Mouse (Mus musculus) liver, embryonic 15.5 days (tissue): ENCODE data around the gene Tekt2. TPM values are rescaled to one million over a fixed set of nuclear protein-coding genes. Genes with fewer than 3 reads are reported as not detected.

Source experiments
- ATAC-seq: fragments of 200-750 bp; cut with Nextera tagmentation; 2 replicates; pipeline ENCODE4 v1.8.0; 2017; ENCODE audit warnings: moderate number of reproducible peaks, mild to moderate bottlenecking, moderate library complexity; ENCODE audit not compliant: insufficient read depth
- H3K27ac ChIP-seq: fragments of 300-500 bp; sonication (generic); replicated peaks from 2 replicates; pipeline ENCODE4 v1.5.1; 2015; ENCODE audit warnings: mild to moderate bottlenecking, inconsistent platforms
- H3K27me3 ChIP-seq: fragments of 300-500 bp; sonication (generic); 2 replicates; pipeline ENCODE4 v1.6.1; 2015; ENCODE audit warnings: mild to moderate bottlenecking, inconsistent platforms
- H3K36me3 ChIP-seq: fragments of 300-500 bp; sonication (generic); replicated peaks from 2 replicates; pipeline ENCODE4 v1.6.1; 2015; ENCODE audit warnings: moderate library complexity, mild to moderate bottlenecking, inconsistent platforms
- H3K4me1 ChIP-seq: fragments of 300-500 bp; sonication (generic); replicated peaks from 2 replicates; pipeline ENCODE4 v1.6.1; 2015; ENCODE audit warnings: inconsistent platforms
- H3K4me2 ChIP-seq: fragments of 300-500 bp; sonication (generic); 2 replicates; pipeline ENCODE4 v1.6.1; 2015; ENCODE audit warnings: moderate library complexity, mild to moderate bottlenecking, inconsistent platforms
- H3K4me3 ChIP-seq: fragments of 300-500 bp; sonication (generic); replicated peaks from 2 replicates; pipeline ENCODE4 v1.5.1; 2015; ENCODE audit warnings: mild to moderate bottlenecking, inconsistent platforms
- H3K9ac ChIP-seq: fragments of 300-500 bp; sonication (generic); 2 replicates; pipeline ENCODE4 v1.6.1; 2015; ENCODE audit warnings: moderate library complexity, mild to moderate bottlenecking, inconsistent platforms
- H3K9me3 ChIP-seq: fragments of 300-500 bp; sonication (generic); replicated peaks from 2 replicates; pipeline ENCODE4 v1.6.1; 2016; ENCODE audit warnings: inconsistent platforms
- WGBS: fragments of 180-500 bp; shearing (Covaris S2); methylation state at CpG from one replicate; pipeline ENCODE4 v1.1.7; 2015; ENCODE audit warnings: mixed read lengths; ENCODE audit not compliant: insufficient replicate concordance; 5-methylcytosine and 5-hydroxymethylcytosine counted together
- polyA plus RNA-seq: library from polyadenylated mRNA; unstranded; fragments of >200 nt; fragmentation: Nextera tagmentation; extraction: Ambion mirVana; gene quantifications from 2 replicates; pipeline ENCODE4 v1.2.1, GENCODE M21; 2015

Tekt2 gene
- polyA plus RNA-seq, 1 experiment from 2014 or later: 0.50 TPM

GRCm38 (mm10) chr4:126290314-126290713 is 35.2 kb downstream of the Tekt2 start:
- Histone ChIP-seq H3K4me3 (no peak overlapping the region), H3K9me3 (no peaks in the 10 kb centered on the region), H3K4me2 (no peak overlapping the region), H3K27me3 (peaks cover 69% of the 10 kb centered on the region), H3K36me3 (no peaks in the 10 kb centered on the region), H3K9ac (no peak overlapping the region), H3K4me1 (peaks cover 9% of the 10 kb centered on the region; the same call in 1 of the 2 replicates), H3K27ac (no peak overlapping the region)
- 72% methylated on average over 8 of the region's 8 CpGs for WGBS
- ATAC-seq: no peak

DNA sequence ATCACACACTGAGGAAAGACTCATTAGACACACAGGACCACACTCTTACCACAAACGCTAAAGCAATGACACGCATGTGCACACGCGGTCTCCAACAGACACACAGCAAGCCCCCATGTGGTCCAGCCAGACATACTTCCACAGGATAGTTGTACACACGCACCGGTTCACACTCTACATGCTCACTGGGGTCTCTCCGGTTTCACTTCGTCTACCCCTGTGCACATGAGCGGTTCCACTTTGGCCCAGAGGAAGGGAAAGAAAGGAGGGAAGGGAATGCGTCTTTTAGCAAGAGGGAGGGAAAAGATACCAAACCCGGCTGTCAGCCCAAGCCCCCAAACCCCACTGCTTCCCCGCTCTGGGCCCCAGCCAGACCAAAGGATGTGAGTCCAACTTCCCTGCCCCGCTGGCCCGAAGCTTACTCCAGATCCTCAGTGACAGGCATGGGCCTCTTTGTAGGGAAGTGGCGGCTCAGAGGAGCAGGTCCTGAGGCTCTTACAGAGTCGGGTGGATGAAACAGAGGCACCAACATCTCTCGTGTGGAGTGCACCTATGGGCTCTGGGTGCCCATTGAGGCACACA is 37.3 kb downstream of the Tekt2 start:
- H3K9me3 ChIP-seq: no peaks in the 10 kb centered on the region
- no peak overlapping the region for H3K27ac ChIP-seq
- H3K36me3 ChIP-seq: no peaks in the 10 kb centered on the region
- H3K4me1 ChIP-seq: peaks cover 9% of the 10 kb centered on the region; the same call in 1 of the 2 replicates
- no peak for ATAC-seq
- H3K27me3 ChIP-seq: peaks cover 80% of the 10 kb centered on the region
- WGBS: 24% methylated on average over 17 of the region's 17 CpGs
- H3K9ac ChIP-seq: no peak overlapping the region
- no peak overlapping the region for H3K4me2 ChIP-seq
- H3K4me3 ChIP-seq: no peak overlapping the region

GRCm38 (mm10) chr4:126287302-126287995 is 38.0 kb downstream of the Tekt2 start:
- Histone ChIP-seq H3K27ac (no peak overlapping the region), H3K4me1 (peaks cover 9% of the 10 kb centered on the region; the same call in 1 of the 2 replicates), H3K4me3 (peak overlapping the region; percentile 38; the same call in 1 of the 2 replicates), H3K27me3 (peaks cover 83% of the 10 kb centered on the region), H3K36me3 (no peaks in the 10 kb centered on the region), H3K9me3 (no peaks in the 10 kb centered on the region), H3K9ac (no peak overlapping the region), H3K4me2 (no peak overlapping the region)
- 35% methylated on average over 11 of the region's 11 CpGs for WGBS
- ATAC-seq: no peak

DNA sequence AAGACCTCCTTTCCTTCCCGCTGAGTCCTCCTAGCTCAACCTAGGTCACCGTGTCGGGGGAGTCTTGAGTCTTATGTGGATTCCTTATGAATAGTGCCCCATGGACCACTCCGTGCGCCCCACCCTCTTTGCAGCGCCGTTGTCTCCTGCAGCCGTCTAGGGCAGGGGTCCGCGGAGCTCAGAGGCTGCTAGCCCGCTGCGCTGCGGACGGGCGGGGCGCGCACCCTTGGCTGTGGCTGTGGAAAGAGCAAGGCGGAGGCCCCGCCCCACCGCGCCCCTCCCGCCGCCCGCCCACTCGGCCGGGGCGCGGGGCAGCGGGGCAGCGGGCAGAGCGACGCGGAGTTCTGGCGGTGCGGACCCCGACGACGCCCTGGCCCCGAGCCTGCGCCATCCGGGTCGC is 39.0 kb downstream of the Tekt2 start, which contains the start of gene Col8a2:
TSS of gene Col8a2 (plus strand) at position 302 of the 400 bp plus-strand sequence.
- Histone ChIP-seq H3K36me3 (no peaks in the 10 kb centered on the region), H3K27ac (no peak within 1 kb of the TSS), H3K4me1 (peaks cover 9% of the 10 kb centered on the region; the same call in 1 of the 2 replicates), H3K27me3 (peaks cover 83% of the 10 kb centered on the region), H3K4me2 (peak within 1 kb of the TSS; percentile 61), H3K9ac (no peak within 1 kb of the TSS), H3K9me3 (no peaks in the 10 kb centered on the region), H3K4me3 (peak within 1 kb of the TSS; percentile 38)
- no peak for ATAC-seq
- WGBS: 3% methylated on average over 38 of the region's 42 CpGs

DNA sequence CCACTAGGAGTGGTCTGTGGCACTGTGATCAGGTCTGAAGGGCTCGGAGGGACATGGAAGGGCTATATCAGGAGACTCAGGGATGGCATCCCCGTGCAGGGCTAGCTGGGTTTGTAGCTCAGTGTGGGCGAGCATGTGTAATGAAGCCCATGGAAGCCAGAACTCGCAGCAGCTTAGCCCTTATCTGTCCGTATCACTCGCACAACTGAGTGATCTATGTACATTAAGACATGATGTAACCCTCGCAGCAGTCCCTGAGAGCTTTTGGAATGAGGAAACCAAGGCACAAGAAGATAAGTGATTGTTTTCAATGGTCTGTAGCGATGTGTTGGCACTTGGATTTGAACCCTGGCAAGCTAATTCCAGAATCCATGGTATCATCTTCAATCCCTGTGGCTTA is 41.9 kb downstream of the Tekt2 start:
- H3K27ac ChIP-seq: no peak overlapping the region
- H3K4me1 ChIP-seq: peaks cover 9% of the 10 kb centered on the region; the same call in 1 of the 2 replicates
- peaks cover 60% of the 10 kb centered on the region for H3K27me3 ChIP-seq
- WGBS: 36% methylated on average over 8 of the region's 8 CpGs
- no peaks in the 10 kb centered on the region for H3K36me3 ChIP-seq
- no peak overlapping the region for H3K4me3 ChIP-seq
- no peak for ATAC-seq
- H3K4me2 ChIP-seq: no peak overlapping the region
- H3K9me3 ChIP-seq: no peaks in the 10 kb centered on the region
- no peak overlapping the region for H3K9ac ChIP-seq

GRCm38 (mm10) chr4:126281706-126282105 is 43.8 kb downstream of the Tekt2 start:
- Histone ChIP-seq H3K9me3 (no peaks in the 10 kb centered on the region), H3K4me1 (peaks cover 10% of the 10 kb centered on the region; the same call in 1 of the 2 replicates), H3K4me3 (no peak overlapping the region), H3K27ac (no peak overlapping the region), H3K36me3 (no peaks in the 10 kb centered on the region), H3K9ac (no peak overlapping the region), H3K27me3 (peaks cover 41% of the 10 kb centered on the region), H3K4me2 (no peak overlapping the region)
- 62% methylated on average over 9 of the region's 9 CpGs for WGBS
- no peak for ATAC-seq

DNA sequence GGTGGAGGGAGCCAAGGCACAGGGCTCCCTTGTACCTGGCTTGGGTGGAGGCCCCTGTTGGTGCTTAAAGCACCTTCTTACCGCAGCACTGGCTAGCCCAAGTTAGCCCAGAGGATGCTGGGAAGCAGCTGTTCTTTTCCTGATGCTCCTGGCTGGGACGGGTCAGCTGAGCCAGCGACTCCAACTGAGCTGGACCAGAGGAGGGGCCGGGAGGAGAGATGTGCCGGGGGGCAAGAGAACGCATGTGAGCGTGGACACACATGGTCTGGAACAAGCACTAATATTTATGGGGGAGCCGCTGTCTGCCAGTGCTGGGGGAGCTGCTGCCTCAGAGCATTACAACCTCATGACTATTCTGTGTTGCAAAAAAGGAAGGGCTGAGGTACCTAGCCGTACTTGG is 46.5 kb downstream of the Tekt2 start:
- Histone ChIP-seq H3K4me3 (no peak overlapping the region), H3K27ac (no peak overlapping the region), H3K9me3 (no peaks in the 10 kb centered on the region), H3K27me3 (peaks cover 16% of the 10 kb centered on the region), H3K36me3 (peaks cover 2% of the 10 kb centered on the region; the same call in 1 of the 2 replicates), H3K9ac (no peak overlapping the region), H3K4me2 (no peak overlapping the region), H3K4me1 (0 out of 2 replicates have a peak, but pooled peaks cover 3% of the 10 kb centered on the region)
- no peak for ATAC-seq
- WGBS: 69% methylated on average over 9 of the region's 9 CpGs

GRCm38 (mm10) chr4:126278565-126278915 is 46.9 kb downstream of the Tekt2 start:
- no peak for ATAC-seq
- H3K27me3 ChIP-seq: peaks cover 12% of the 10 kb centered on the region
- H3K4me1 ChIP-seq: 0 out of 2 replicates have a peak, but pooled peaks cover 3% of the 10 kb centered on the region
- peaks cover 5% of the 10 kb centered on the region; the same call in 1 of the 2 replicates for H3K36me3 ChIP-seq
- H3K9me3 ChIP-seq: no peaks in the 10 kb centered on the region
- H3K9ac ChIP-seq: no peak overlapping the region
- H3K4me2 ChIP-seq: no peak overlapping the region
- no peak overlapping the region for H3K4me3 ChIP-seq
- 56% methylated on average over 9 of the region's 9 CpGs for WGBS
- H3K27ac ChIP-seq: no peak overlapping the region

DNA sequence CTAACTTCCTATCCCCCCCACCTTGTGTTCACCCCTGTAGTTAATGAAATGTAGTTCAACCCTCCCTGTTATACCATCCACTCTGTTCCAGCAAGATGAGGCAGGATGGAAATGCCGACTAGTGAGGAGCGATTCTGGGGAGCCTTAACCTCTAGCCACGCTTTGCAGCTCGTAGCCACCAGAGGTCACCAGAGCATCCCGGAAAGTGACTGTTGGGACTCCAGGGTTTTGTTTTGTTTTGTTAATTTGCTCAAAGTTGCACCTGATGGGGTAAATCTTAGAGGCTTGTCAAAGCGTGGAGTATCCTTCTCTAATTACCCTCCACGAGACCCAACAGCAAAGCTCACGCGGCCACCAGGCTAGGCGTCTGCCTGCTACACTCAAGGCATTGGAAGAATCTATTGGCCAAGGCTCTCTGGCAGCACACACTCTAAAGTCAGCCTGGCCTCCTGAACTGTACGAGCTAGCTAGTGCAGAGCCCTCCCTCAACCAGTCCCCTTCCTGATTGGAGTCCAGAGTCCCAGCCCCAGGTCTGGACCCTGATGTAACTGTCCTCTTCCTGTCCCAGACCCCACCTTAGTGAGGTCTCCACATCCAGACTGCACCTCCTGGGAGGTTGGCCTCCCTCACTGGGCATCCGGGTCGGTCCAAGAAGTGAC is 47.5 kb downstream of the Tekt2 start:
- Histone ChIP-seq H3K4me1 (0 out of 2 replicates have a peak, but pooled peaks cover 3% of the 10 kb centered on the region), H3K27me3 (peaks cover 7% of the 10 kb centered on the region), H3K9ac (no peak overlapping the region), H3K36me3 (peaks cover 5% of the 10 kb centered on the region; the same call in 1 of the 2 replicates), H3K4me3 (no peak overlapping the region), H3K27ac (no peak overlapping the region), H3K4me2 (peak overlapping the region; percentile 36; the same call in 1 of the 2 replicates), H3K9me3 (no peaks in the 10 kb centered on the region)
- 0 out of 2 replicates have a peak, but pooled peaks have one; percentile 34 for ATAC-seq
- 14% methylated on average over 13 of the region's 13 CpGs for WGBS

- WGBS: 82% methylated on average over 13 of the region's 13 CpGs
- 0 out of 2 replicates have a peak, but pooled peaks cover 3% of the 10 kb centered on the region for H3K4me1 ChIP-seq
- H3K9ac ChIP-seq: no peak overlapping the region
- H3K36me3 ChIP-seq: peaks cover 5% of the 10 kb centered on the region; the same call in 1 of the 2 replicates
- no peak for ATAC-seq
- H3K27me3 ChIP-seq: no peaks in the 10 kb centered on the region
- no peak overlapping the region for H3K4me3 ChIP-seq
- H3K27ac ChIP-seq: no peak overlapping the region
- H3K4me2 ChIP-seq: no peak overlapping the region
- H3K9me3 ChIP-seq: no peaks in the 10 kb centered on the region
Observed at GRCm38 (mm10) chr4:126275681-126276131, 49.8 kb downstream of the Tekt2 start.

GRCm38 (mm10) chr4:126275081-126275480 is 50.4 kb downstream of the Tekt2 start:
- Histone ChIP-seq H3K4me1 (0 out of 2 replicates have a peak, but pooled peaks cover 3% of the 10 kb centered on the region), H3K27ac (no peak overlapping the region), H3K9me3 (no peaks in the 10 kb centered on the region), H3K4me2 (no peak overlapping the region), H3K36me3 (peaks cover 5% of the 10 kb centered on the region; the same call in 1 of the 2 replicates), H3K4me3 (no peak overlapping the region), H3K9ac (no peak overlapping the region), H3K27me3 (no peaks in the 10 kb centered on the region)
- no peak for ATAC-seq
- WGBS: 76% methylated on average over 4 of the region's 4 CpGs
